Comparison of ENCODE assay signal across 13 mouse cellular contexts in the genomic region with DNA sequence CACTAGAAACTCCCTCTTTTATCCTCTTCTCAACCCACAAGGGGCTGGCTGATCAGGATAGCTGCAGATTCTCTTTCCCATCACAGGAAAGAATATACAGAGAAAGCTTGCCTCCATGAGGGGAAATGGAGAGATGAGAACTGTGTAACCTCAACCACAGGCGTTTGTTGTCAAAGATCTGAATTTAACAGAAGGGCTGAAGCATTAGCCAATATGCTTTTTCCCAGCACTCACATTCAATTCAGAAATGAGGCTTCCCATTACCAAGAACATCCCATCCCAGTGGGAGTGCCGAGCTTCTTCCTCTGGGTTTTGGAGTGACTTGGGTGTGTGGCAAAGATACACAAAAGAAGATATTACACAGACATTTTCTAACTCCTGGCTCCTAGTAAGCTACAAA.
"Had no signal": no experiment of that assay in that cellular context is flagged by ENCODE, and none has a peak within 500 bp of the region (broad histone marks: within the 10 kb centered on the region; RNA-seq: fewer than 3 reads in every experiment).

No protein-coding gene starts in this region.

- DNase-seq: gastrocnemius, adult 2 months; gastrocnemius, postnatal 10 days; gastrocnemius, postnatal 25 days; heart, adult 11 months; heart, adult 2 months; heart, postnatal 14 days; heart, postnatal 36 days; kidney, adult 11 months; kidney, adult 8-10 months; kidney, postnatal 10 days; kidney, postnatal 25 days; kidney, postnatal 4 days; left cerebral cortex, postnatal 4 days had no signal
